Mouse (Mus musculus) kidney, postnatal 0 days (tissue): Measurements from ENCODE around the gene Lsm14b. TPM values are rescaled to one million over a fixed set of nuclear protein-coding genes. Genes with fewer than 3 reads are reported as not detected.

ENCODE experiments used
- ATAC-seq: fragments of 200-750 bp; cut with Nextera tagmentation; replicated peaks from 2 replicates; pipeline ENCODE4 v1.8.0; 2017; ENCODE audit warnings: low read depth, moderate number of reproducible peaks, moderate TSS enrichment, moderate library complexity; ENCODE audit not compliant: low FRiP score
- DNase-seq: peaks from one replicate; pipeline ENCODE4 v3.0.0-alpha.2; 2016; ENCODE audit warnings: low spot score
- H3K27ac ChIP-seq: fragments of 300-500 bp; sonication (generic); 2 replicates; pipeline ENCODE4 v1.5.1; 2014; ENCODE audit warnings: mild to moderate bottlenecking
- H3K27me3 ChIP-seq: fragments of 300-500 bp; sonication (generic); 2 replicates; pipeline ENCODE4 v1.6.1; 2014; ENCODE audit warnings: low read length, mixed read lengths; ENCODE audit not compliant: insufficient read depth
- H3K36me3 ChIP-seq: fragments of 300-500 bp; sonication (generic); 2 replicates; pipeline ENCODE4 v1.6.1; 2014; ENCODE audit warnings: low read length, mixed read lengths; ENCODE audit not compliant: insufficient read depth
- H3K4me1 ChIP-seq: fragments of 300-500 bp; sonication (generic); replicated peaks from 2 replicates; pipeline ENCODE4 v1.6.1; 2014; ENCODE audit warnings: antibody characterized with exemption, low read length, mixed read lengths; ENCODE audit not compliant: insufficient read depth
- H3K4me2 ChIP-seq: fragments of 300-500 bp; sonication (generic); 2 replicates; pipeline ENCODE4 v1.6.1; 2014; ENCODE audit warnings: mild to moderate bottlenecking, low read length, moderate library complexity, mixed read lengths
- H3K4me3 ChIP-seq: fragments of 300-500 bp; sonication (generic); replicated peaks from 2 replicates; pipeline ENCODE4 v1.5.1; 2014; ENCODE audit warnings: low read depth, low read length
- H3K9ac ChIP-seq: fragments of 300-500 bp; sonication (generic); 2 replicates; pipeline ENCODE4 v1.6.1; 2014; ENCODE audit warnings: low read depth, low read length
- H3K9me3 ChIP-seq: fragments of 300-500 bp; sonication (generic); replicated peaks from 2 replicates; pipeline ENCODE4 v1.6.1; 2016; ENCODE audit warnings: low read length, inconsistent platforms, mixed read lengths
- CTCF ChIP-seq: IDR thresholded peaks from 2 replicates; pipeline ENCODE4 v1.5.1; 2016; ENCODE audit warnings: antibody characterized with exemption, low read depth, mild to moderate bottlenecking, moderate library complexity
- WGBS: fragments of 180-500 bp; shearing (Covaris S2); extraction: QIAGEN DNeasy Blood & Tissue Kit; methylation state at CpG from one replicate; pipeline ENCODE4 v1.1.7; 2014; 5-methylcytosine and 5-hydroxymethylcytosine counted together
- polyA plus RNA-seq: library from polyadenylated mRNA; unstranded; fragments of >200 nt; fragmentation: Nextera tagmentation; extraction: Ambion mirVana; gene quantifications from 2 replicates; pipeline ENCODE4 v1.2.1, GENCODE M21; 2015

The Lsm14b gene
- polyA plus RNA-seq, 1 experiment from 2014 or later: 9.3 TPM

GRCm38 (mm10) chr2:180045283-180045682 lies 20.5 kb downstream of the Lsm14b start:
- H3K4me2 ChIP-seq: no peak overlapping the region
- ATAC-seq (no peak), DNase-seq (peak; percentile 80)
- H3K4me3 ChIP-seq: no peak overlapping the region
- no peaks in the 10 kb centered on the region for H3K27me3 ChIP-seq
- H3K36me3 ChIP-seq: no peaks in the 10 kb centered on the region
- 44% methylated on average over 4 of the region's 4 CpGs for WGBS
- H3K4me1 ChIP-seq: peaks cover 6% of the 10 kb centered on the region; the same call in 1 of the 2 replicates
- peak; percentile 77 for TF ChIP-seq CTCF
- H3K27ac ChIP-seq: no peak overlapping the region
- H3K9ac ChIP-seq: no peak overlapping the region
- no peaks in the 10 kb centered on the region for H3K9me3 ChIP-seq

DNA sequence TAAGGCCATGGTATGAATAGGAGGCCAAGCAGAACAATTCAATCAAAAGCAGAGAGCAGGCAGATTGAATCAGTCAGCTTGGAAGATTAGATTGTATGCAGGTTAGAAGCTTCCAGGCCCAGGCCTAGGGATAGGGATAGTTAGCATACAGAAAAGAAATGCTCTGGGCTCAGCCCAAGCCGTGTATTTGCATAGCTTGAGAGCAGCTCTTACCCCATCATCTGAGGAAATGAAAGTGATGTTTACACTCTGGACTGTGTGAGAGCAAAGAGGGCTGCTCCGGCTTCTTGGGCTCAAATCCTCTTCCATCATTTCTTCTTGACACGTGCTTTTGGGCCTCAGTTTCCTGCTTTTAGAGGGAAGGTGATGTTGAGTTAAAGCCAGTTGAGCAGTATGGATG lies 22.8 kb downstream of the Lsm14b start:
- Histone ChIP-seq H3K4me1 (no peaks in the 10 kb centered on the region), H3K9ac (no peak overlapping the region), H3K9me3 (no peaks in the 10 kb centered on the region), H3K36me3 (no peaks in the 10 kb centered on the region), H3K4me3 (no peak overlapping the region), H3K4me2 (no peak overlapping the region), H3K27me3 (no peaks in the 10 kb centered on the region), H3K27ac (no peak overlapping the region)
- DNase-seq (no peak), ATAC-seq (no peak)
- TF ChIP-seq CTCF: no peak
- 94% methylated on average over 3 of the region's 3 CpGs for WGBS

DNA sequence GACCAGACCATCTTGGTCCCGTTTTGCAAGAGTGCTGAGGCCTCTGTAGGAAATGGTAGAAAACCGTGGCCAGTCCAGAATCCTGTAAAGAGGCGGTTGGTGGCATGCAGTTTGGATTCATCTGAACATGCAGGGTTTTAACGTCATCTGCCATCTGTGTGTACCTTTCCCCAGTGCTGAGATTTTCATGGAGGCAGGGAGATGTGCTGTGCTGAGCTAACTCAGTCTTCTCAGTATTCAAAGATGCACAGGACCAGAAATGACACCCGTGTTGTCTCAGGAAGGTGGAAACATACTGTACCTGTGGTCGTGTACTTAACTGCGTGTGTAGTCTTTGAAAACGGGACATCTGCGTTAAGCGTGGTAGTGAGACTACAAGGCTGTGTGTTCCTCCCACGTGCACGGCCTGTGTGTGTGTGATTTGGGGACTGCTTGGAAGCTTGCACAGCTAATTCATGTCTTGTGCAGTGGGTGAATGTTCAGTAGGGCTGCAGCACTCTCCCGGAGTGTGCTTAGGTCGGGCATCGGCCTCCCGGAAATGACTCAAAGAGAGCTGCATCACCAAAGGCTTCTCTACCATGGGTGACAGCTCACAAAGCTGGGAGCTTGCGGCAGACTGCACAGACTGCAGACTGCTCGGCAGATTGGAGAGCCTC lies 23.3 kb downstream of the Lsm14b start:
- DNase-seq (no peak), ATAC-seq (no peak)
- Histone ChIP-seq H3K36me3 (peaks cover 4% of the 10 kb centered on the region; the same call in 1 of the 2 replicates), H3K4me3 (no peak overlapping the region), H3K9me3 (no peaks in the 10 kb centered on the region), H3K27me3 (no peaks in the 10 kb centered on the region), H3K9ac (no peak overlapping the region), H3K4me1 (no peaks in the 10 kb centered on the region), H3K4me2 (no peak overlapping the region), H3K27ac (no peak overlapping the region)
- WGBS: 94% methylated on average over 18 of the region's 18 CpGs
- no peak for TF ChIP-seq CTCF

- WGBS: 21% methylated on average over 5 of the region's 5 CpGs
- H3K4me1 ChIP-seq: no peaks in the 10 kb centered on the region
- H3K27me3 ChIP-seq: no peaks in the 10 kb centered on the region
- peak; percentile 96 for TF ChIP-seq CTCF
- no peak overlapping the region for H3K4me3 ChIP-seq
- H3K9ac ChIP-seq: no peak overlapping the region
- DNase-seq: peak; percentile 87
- H3K4me2 ChIP-seq: no peak overlapping the region
- no peak overlapping the region for H3K27ac ChIP-seq
- no peaks in the 10 kb centered on the region for H3K9me3 ChIP-seq
- ATAC-seq: peak; percentile 62
- peaks cover 18% of the 10 kb centered on the region for H3K36me3 ChIP-seq
These were observed 26.2 kb downstream of the Lsm14b start for GRCm38 (mm10) chr2:180050986-180051385.

- peak; percentile 24 for DNase-seq
- Histone ChIP-seq H3K9me3 (no peaks in the 10 kb centered on the region), H3K27me3 (no peaks in the 10 kb centered on the region), H3K9ac (no peak overlapping the region), H3K4me3 (no peak overlapping the region), H3K27ac (no peak overlapping the region), H3K36me3 (peaks cover 24% of the 10 kb centered on the region), H3K4me1 (no peaks in the 10 kb centered on the region), H3K4me2 (no peak overlapping the region)
- peak; percentile 59; the same call in 1 of the 2 replicates for TF ChIP-seq CTCF
- ATAC-seq: no peak
- 91% methylated on average over 14 of the region's 14 CpGs for WGBS
These were observed 27.4 kb downstream of the Lsm14b start for GRCm38 (mm10) chr2:180051986-180052733.

DNA sequence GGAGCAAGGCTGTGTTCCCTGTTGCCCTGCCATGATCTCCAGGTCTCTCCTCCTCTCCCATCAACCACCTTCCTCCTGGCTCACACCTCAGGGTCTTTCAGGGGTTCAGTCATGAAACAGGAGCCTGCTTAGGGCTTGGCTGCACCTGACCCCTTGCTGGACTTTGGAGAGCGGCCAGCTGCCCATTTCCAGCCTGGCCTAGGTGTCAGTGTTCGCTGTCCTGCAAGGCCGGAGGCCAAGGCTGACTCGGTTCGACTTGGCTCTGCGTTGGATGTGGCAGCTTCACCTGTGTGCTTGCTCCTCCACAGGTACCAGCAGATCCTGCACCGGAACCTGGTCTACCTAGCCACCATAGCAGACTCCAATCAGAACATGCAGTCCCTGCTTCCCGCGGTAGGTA lies 28.2 kb downstream of the Lsm14b start:
- H3K9me3 ChIP-seq: no peaks in the 10 kb centered on the region
- peaks cover 27% of the 10 kb centered on the region for H3K36me3 ChIP-seq
- no peak for TF ChIP-seq CTCF
- H3K4me3 ChIP-seq: no peak overlapping the region
- WGBS: 91% methylated on average over 9 of the region's 9 CpGs
- no peaks in the 10 kb centered on the region for H3K27me3 ChIP-seq
- no peak for DNase-seq
- no peak overlapping the region for H3K9ac ChIP-seq
- ATAC-seq: no peak
- no peak overlapping the region for H3K27ac ChIP-seq
- no peaks in the 10 kb centered on the region for H3K4me1 ChIP-seq
- H3K4me2 ChIP-seq: no peak overlapping the region
